Mouse (Mus musculus) layer of hippocampus, postnatal 10 days (tissue): ENCODE measurements around the gene Akap13. TPM values are rescaled to one million over a fixed set of nuclear protein-coding genes. Genes with fewer than 3 reads are reported as not detected.
A peak's percentile ranks its signal among the peaks of the same experiment; 100 is the strongest.
"Not testable (repeated sequence)": the region's sequence is repeated elsewhere in the genome, so short reads cannot be mapped to it uniquely, and the experiment has no call there.

ENCODE experiments used
- DNase-seq, 2 experiments: peaks; one replicate each; pipeline ENCODE4 v3.0.0; 2021; ENCODE audit warnings: low spot score in 2 of 2
- total RNA-seq, 2 experiments: library from RNA; stranded (reverse); gene quantifications; 2 replicates each; pipeline ENCODE4 v1.2.3; 2021

Gene Akap13
- total RNA-seq, 2 experiments from 2014 or later = 53.5 to 57.1 TPM

DNA sequence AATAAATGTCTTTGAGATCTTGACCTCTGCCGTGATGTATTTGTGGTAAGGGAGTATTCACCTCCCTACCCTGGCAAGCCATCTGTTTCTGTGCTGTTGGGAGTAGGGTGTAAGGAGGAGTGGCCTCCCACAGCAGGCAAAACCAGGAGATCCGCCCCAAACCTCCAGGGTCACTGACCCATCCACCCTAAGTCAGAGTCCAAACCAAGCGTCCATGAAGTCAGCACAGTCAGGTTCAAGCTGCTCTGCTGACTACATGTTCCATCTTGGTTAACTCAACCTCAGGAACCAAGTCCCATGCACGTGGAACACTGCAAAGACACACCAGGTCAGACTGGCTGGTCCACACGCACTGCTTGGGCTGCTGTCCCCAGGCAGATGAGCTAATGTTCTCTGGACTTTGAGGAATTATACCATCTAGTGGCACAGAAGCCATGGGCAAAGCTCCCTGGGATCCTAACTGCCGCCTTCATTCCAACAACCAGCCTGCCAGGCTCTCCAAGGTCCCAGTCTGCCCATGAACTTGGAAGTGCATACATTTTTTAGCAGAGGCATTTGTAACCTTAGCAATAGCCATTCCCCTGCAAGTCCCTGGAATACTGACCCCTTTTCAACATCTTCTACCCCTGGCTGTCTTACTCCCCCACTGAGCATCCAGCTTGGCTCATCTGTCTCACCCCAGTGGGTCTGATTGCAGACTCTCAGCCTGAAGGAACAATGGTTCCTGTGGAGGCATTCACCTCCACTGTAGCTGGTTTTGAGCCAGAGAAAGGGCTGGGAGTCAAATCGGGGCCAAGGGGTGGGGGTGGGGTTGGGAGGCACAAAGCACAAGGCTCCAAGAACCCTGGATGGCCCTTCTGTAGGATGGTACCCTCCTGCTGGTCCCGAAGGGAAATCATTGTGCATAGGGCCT is 299.5 kb downstream of the Akap13 start:
- DNase-seq = no peak

DNA sequence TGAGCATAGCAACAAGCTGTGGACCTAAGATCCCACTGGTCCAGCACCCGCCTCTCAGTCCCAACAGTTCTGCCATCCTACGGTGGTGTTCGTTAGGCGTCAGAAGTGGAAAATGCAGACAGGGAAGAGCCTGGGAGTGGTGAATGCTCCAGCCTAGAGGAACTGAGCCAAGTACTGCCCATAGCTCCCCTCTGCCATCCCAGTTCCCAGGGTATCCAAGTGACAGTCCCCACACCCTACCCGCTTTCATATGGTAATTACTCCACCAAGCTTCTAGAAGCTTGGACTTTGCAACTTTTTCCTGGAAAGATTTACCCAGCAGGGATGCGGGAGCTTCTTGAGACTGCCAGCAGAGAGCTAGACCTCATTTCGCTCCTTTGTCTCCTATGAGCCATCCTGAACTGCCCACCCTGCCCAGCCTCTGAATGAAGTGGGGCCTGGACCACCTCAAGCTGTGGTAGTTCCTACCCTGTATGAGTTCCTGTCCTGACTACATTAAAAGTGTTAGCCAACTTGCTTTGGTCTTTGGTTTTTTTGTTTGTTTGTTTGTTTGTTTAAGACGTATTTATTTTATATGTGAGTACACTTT is 300.6 kb downstream of the Akap13 start:
- no peak for DNase-seq

GRCm38 (mm10) chr7:75759992-75760514 is 304.7 kb downstream of the Akap13 start:
- DNase-seq = no peak

DNA sequence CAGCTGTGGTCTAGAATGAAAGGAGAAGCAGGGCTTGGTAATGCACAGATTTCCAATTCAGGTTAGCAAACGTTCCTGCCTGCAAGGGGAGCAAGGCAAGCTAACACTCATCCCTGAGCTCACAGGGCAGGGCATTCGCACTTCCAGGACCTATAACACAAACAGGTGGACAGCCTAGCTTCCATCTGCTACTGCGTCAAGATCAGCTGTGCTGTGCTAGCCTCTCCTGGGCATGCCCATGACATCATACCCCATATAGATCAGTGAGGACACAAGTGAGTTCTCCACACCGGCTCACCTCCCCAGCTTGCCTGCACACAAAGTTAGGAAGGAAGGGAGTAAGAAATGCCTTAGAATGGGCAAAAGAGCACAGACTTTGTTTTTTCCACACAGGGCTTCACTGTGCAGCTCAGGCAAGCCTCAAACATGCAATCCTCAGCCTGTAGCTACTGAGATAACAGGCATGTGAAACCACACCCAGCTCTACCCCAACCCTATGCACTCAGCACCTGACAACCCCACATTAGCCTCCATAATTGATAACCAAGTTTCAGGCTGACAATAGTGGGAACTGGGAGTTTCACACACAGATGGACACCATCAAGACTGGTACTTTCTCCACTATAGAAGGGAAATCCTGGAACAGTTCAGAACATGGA is 305.5 kb downstream of the Akap13 start:
- DNase-seq = not testable (repeated sequence)

GRCm38 (mm10) chr7:75762225-75762624 is 306.9 kb downstream of the Akap13 start:
- DNase-seq = not testable (repeated sequence)

DNA sequence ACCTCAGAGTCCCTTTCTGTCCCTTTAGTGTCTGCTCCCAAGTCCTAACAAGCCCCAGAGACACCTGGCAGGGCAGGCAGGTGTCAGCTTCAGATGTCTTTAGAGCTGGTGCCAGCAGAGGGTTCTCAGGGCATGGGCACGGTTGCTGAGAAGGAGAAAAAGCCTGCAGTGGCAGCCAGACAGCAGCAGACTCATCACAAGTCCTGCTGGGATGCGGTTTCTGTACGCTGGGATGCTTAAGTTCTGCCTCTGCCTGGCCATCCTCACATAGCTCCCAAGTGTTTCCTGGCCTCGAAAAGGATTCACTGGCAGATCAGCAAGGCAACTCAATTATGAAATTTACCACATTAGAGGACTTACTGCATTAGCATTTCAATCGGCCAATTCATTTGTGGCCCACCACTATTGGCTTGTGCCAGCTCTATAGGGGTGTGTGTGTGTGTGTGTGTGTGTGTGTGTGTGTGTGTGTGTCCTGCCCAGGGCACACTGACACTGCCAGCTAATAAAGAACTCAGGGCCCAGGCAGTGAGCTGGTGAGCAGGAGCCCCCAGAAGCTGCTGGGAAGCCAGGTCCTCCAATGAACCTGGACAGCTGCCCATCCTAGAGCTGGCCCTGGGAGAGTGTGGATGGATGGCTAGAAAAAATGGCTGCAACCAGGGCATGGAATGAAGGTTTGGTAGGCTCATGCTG is 311.9 kb downstream of the Akap13 start:
- not testable (repeated sequence) for DNase-seq

DNA sequence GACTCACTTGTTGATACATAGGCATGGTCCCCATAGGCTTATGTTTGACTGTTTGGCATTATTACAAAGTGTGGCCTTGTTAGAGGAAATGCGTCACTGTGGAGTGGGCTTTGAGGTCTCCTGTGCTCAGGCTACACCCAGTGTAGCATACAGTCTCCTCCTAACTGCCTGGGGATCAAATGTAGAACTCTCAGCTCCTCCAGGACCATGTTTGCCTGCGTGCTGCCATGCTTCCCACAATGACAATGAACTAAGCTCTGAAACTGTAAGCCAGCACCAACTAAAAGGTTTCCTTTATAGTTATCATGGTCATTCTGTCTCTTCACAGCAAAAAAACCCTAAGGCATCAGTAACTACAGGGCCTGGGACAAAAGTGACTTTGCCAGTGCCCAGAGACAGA is 312.8 kb downstream of the Akap13 start:
- no peak for DNase-seq

- DNase-seq = no peak
Measured at GRCm38 (mm10) chr7:75769909-75770308, 314.6 kb downstream of the Akap13 start.

DNA sequence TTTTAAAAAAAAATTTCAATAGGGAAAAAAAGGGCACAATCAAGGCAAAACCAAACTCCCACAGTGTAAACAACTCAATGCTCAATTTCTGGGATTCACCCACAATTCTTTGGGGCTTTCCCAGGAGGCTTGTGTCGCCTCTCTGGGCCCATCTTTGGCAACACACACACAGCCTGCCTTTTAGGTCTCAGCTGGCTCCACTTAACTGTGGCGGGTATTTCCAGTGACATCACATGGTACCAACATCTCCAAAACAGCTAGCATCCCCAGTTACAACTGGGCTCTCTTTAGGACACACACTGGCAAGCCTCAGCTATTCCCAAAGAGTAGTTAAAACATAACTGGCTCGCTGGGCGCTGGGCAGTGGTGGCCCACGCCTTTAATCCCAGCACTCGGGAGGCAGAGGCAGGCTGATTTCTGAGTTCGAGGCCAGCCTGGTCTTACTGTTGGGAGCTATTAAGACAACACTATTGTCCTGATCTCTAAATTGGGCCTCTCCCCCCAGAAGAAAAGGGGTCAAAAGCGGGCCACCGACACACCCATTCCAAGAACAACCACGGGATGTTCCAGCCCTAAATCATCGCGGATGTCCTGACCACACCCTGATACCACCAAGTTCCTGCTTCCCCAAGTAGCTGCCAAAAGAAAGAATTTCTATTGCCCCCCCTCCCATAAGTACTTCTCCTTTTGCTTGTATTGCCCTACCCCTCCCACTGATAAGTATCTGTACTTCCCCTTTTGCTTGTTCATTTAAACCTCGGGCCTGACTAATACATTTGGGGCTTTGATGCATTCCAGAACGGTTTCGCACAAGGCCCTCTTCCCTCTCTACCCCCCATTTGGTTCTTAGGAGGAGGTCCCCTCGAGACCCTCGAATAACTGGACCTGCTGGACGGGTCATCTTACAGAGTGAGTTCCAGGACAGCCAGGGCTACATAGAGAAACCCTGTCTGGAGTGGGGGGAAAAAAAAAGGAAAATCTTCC is 319.1 kb downstream of the Akap13 start:
- DNase-seq = not testable (repeated sequence)

DNA sequence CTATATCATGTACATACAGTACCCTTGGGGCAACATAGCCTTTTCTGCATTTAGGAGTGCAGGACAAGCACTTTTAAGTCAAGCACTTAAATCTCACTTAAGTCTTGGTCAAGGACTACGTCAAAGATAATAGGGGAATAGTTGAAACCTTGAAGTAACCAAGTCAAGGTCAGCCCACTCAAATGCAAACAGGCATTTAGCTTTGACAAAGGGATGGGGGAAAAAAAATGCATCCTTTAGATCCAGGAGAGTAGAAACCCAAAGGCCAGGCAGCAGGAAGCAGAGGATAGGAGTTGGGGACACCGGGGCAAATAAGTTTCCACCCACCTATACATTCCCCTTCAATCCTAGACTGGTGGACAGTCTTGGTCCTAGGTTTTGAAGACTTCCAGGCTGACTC is 322.7 kb downstream of the Akap13 start:
- no peak for DNase-seq

DNA sequence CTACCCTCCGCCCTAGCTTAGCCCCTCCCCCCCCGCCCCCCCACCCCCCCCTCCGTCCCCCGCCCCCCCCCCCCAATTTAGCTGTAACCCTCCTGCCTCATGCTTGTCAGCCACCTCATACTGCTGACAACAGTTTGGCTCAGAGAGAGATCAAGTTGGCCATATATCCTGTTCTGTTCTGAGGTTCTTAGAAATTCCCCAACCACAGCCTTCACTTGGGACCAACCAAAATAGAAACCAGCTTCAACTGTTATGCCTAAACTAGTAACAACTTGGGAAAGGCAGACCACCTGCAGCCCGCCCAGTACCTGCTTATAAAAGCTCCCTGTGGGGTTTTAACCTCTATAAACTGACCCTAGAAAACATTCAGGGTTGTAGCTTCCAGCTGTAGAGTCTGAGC is 325.5 kb downstream of the Akap13 start:
- DNase-seq = no peak

GRCm38 (mm10) chr7:75781298-75781947 is 326.1 kb downstream of the Akap13 start:
- no peak for DNase-seq

- peak; percentile 78 to 84 for DNase-seq
Measured at GRCm38 (mm10) chr7:75781948-75782722, 326.8 kb downstream of the Akap13 start.

GRCm38 (mm10) chr7:75782723-75783011 is 327.3 kb downstream of the Akap13 start:
- DNase-seq = no peak

DNA sequence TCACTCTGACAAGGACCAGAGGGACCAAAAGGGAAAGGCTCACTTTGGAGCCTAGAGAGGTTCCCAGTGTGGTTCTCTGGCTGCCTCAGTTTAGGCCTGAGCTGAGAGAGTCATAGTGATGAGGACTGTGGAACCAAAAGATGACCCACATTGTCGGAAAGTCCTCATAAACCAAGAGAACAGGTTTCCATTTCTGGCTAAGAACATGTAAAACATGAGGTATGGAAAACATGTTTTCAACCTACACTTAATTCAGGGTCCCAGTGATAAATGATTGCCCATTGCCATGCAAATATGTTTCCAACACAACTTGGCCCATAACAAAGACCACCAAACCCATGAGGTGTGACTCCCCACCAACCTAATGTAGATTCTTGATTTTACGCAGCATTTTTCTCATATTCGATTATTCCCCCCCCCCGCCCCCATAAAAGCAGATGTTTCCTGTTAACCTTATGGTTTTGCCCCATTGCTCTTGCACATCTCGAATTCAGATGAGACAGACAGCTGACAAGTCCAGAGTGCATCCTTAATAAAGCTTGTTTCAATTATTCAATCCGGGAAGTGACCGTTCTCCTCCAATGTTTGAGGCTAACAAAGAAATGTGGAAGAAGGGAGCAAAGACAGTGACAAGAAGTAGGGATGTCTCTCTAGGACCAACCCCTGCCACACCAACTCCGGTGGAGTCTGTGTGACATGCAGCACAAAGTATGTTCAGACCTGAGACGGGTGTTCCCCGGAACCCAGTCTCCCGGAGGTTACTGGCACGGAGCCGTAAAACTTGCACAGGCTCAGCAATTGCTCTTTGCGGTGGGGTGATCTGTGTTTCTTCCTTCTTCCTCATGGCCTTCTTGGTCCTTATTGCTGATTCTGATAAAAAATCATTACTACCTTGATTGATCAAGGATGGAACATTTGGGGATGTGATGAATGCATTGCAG is 330.3 kb downstream of the Akap13 start:
- no peak for DNase-seq

DNA sequence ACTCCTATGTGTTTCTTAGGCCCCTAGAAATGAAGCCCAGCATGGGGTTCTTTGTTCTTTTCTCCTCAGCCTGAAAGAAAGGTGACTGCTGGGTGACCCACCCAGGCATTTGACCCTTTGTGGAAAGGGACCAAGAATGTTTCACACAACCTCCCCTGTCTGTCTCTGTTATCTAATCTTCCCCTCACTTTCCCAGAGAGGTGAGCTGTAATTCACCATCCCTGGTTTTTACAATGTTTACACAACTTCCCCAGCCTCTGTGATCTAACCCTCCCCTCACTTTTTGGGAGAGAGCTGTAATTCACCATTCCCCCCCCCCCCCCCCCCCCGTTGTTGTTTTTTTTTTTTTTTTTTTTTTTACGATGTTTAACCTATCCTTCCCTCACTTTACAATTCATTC is 331.5 kb downstream of the Akap13 start:
- no peak for DNase-seq

GRCm38 (mm10) chr7:75787371-75787770 is 332.0 kb downstream of the Akap13 start:
- no peak for DNase-seq
